Mouse (Mus musculus): Measurements from ENCODE around the gene Grik3.

The Grik3 gene

GRCm38 (mm10) chr4:125490661-125491504 lies at the start of gene Grik3:
Gene Grik3, plus strand, starts transcription at chr4:125490700.
- no peak for DNase-seq

- DNase-seq: peak; percentile 66
Observed at GRCm38 (mm10) chr4:125441821-125442220, 48.7 kb upstream of the Grik3 start.

GRCm38 (mm10) chr4:125444366-125444765 lies 46.1 kb upstream of the Grik3 start:
- no peak for DNase-seq

GRCm38 (mm10) chr4:125450602-125451321 lies 39.7 kb upstream of the Grik3 start:
- no peak for DNase-seq

- no peak for DNase-seq
Observed at GRCm38 (mm10) chr4:125451821-125452220, 38.7 kb upstream of the Grik3 start.

- DNase-seq: no peak
Observed at GRCm38 (mm10) chr4:125456506-125456905, 34.0 kb upstream of the Grik3 start.

GRCm38 (mm10) chr4:125457152-125458093 lies 33.1 kb upstream of the Grik3 start:
- peak; percentile 50 for DNase-seq

GRCm38 (mm10) chr4:125459791-125460190 lies 30.7 kb upstream of the Grik3 start:
- no peak for DNase-seq

GRCm38 (mm10) chr4:125469711-125470372 lies 20.7 kb upstream of the Grik3 start:
- no peak for DNase-seq

- no peak for DNase-seq
Observed at GRCm38 (mm10) chr4:125474903-125475302, 15.6 kb upstream of the Grik3 start.

GRCm38 (mm10) chr4:125478071-125478470 lies 12.4 kb upstream of the Grik3 start:
- DNase-seq: no peak

GRCm38 (mm10) chr4:125481256-125481655 lies 9.2 kb upstream of the Grik3 start:
- DNase-seq: no peak

- DNase-seq: no peak
Observed at GRCm38 (mm10) chr4:125484131-125484530, 6.4 kb upstream of the Grik3 start.

GRCm38 (mm10) chr4:125485416-125486239 lies 4.9 kb upstream of the Grik3 start:
- DNase-seq: no peak

GRCm38 (mm10) chr4:125486616-125487015 lies 3.9 kb upstream of the Grik3 start:
- no peak for DNase-seq

- DNase-seq: no peak
Observed at GRCm38 (mm10) chr4:125487031-125487430, 3.5 kb upstream of the Grik3 start.

- no peak for DNase-seq
Observed at GRCm38 (mm10) chr4:125488796-125489637, 1.5 kb upstream of the Grik3 start.

GRCm38 (mm10) chr4:125489901-125490590 lies 454 bp upstream of the Grik3 start:
- no peak for DNase-seq

GRCm38 (mm10) chr4:125491505-125492121 lies 1.1 kb downstream of the Grik3 start:
- no peak for DNase-seq
